Mouse (Mus musculus) lung, postnatal 0 days (tissue): ENCODE data around the gene Fam131c.

Experiments
- CTCF ChIP-seq: IDR thresholded peaks from 2 replicates; pipeline ENCODE4 v1.5.1; 2016; ENCODE audit warnings: antibody characterized with exemption, mild to moderate bottlenecking
- EP300 ChIP-seq: IDR thresholded peaks from 2 replicates; pipeline ENCODE4 v1.6.1; 2016; ENCODE audit warnings: antibody characterized with exemption, mild to moderate bottlenecking, control low read depth

DNA sequence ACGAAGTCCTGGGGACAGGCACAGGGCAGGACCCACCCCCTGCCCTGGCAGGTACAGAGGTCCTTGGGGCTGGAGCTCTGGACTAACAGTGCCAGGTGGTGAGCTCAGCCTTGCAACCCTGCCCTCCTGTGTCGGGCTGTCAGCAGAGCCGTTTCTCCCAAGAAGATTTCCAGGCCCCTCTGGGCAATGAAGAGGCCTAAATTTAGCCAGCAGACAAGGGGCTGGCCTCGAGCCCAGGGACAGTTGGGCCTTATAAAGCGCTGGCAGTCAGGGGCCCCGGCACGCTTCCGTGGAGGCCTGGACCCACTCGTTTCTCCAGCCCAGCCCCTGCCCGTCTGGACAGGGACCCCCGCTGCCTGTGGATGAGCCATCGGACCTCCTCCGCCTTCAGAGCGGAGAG, 53.4 kb downstream of the Fam131c start:
- no peak for TF ChIP-seq EP300
- 0 out of 2 replicates have a peak, but pooled peaks have one; percentile 4 for TF ChIP-seq CTCF
